Mouse (Mus musculus): ENCODE measurements around the gene Kctd17.

GRCm38 (mm10) chr15:78478073-78478472 is 49.7 kb downstream of the Kctd17 start:
- TF ChIP-seq POLR2A (IDR thresholded peaks at IDR 0.05; ENCODE audit: low read depth, low read length) (no peak), CTCF (IDR thresholded peaks at IDR 0.05; ENCODE audit: extremely low read depth, insufficient read depth, insufficient read length, insufficient replicate concordance) (no peak)

Data from spleen, adult 2 months (tissue).